Mouse (Mus musculus) bone marrow macrophage, adult 2 months (primary cell): ENCODE results near the gene Kcnq1.

Experiments
- CTCF ChIP-seq: IDR thresholded peaks from 2 replicates; pipeline ENCODE4 v1.5.1; 2012; ENCODE audit warnings: low read depth, mild to moderate bottlenecking, low read length, moderate library complexity
- POLR2A ChIP-seq: IDR thresholded peaks from 2 replicates; pipeline ENCODE4 v1.6.1; 2012; ENCODE audit warnings: mild to moderate bottlenecking, low read depth, low read length, borderline replicate concordance

DNA sequence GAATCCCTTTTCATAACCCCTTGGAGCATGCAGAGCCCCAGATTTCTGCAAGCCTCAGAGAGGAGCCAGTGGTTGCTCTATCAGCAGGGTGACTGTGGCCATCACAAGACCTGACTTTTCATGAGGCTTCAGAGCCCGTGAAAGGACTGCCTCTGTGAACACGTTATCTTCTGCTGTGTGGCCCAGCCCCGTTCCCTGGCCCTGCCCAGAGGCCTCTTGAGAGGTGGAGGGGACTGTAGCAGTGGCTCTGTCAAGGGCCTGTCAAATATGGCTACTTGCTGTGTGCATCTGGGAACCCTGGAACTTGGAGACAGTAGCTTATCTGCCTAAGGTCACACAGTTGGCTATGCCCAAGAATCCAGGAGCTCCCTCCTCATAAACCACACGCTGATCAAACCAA lies 5.6 kb downstream of the Kcnq1 start:
- no peak for TF ChIP-seq POLR2A
- no peak for TF ChIP-seq CTCF
